Mouse (Mus musculus): ENCODE measurements around the gene Ndufs8. TPM values are rescaled to one million over a fixed set of nuclear protein-coding genes. Genes with fewer than 3 reads are reported as not detected.

The Ndufs8 gene
- polyA plus RNA-seq, 1 experiment from 2014 or later, result 371 TPM

DNA sequence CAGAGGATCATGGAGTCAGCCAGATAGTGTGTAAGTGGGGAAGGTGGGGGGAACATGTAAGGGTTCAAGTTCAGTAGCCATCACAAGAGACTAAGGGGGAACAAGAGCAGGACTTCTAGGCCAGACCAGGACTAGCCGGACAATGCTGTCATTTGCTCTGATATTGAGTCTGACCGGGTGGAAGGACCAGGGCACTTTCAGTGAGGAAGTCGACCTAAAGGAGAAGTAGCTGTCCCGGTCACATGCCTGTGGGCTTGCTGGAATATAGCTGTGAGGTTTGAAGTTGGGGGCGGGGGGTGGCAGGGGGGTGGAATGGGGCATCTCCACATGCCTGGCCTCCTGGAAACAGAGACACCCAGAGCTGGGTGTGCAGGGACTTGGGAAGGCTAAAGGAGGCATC, 2.0 kb upstream of the Ndufs8 start:
- ATAC-seq (replicated peaks; ENCODE audit: insufficient number of reproducible peaks, insufficient read depth, low FRiP score, low read depth), result no peak
- H3K27me3 ChIP-seq, result no peaks in the 10 kb centered on the region
- H3K36me3 ChIP-seq, result peaks cover 15% of the 10 kb centered on the region
- H3K4me1 ChIP-seq (replicated peaks), result peaks cover 19% of the 10 kb centered on the region
- no peaks in the 10 kb centered on the region for H3K9me3 ChIP-seq (replicated peaks)
- no peak overlapping the region for H3K27ac ChIP-seq
- no peak overlapping the region for H3K4me3 ChIP-seq
- H3K9ac ChIP-seq, result no peak overlapping the region
- H3K4me2 ChIP-seq, result no peak overlapping the region
- WGBS, result 81% methylated on average over 5 of the region's 5 CpGs

DNA sequence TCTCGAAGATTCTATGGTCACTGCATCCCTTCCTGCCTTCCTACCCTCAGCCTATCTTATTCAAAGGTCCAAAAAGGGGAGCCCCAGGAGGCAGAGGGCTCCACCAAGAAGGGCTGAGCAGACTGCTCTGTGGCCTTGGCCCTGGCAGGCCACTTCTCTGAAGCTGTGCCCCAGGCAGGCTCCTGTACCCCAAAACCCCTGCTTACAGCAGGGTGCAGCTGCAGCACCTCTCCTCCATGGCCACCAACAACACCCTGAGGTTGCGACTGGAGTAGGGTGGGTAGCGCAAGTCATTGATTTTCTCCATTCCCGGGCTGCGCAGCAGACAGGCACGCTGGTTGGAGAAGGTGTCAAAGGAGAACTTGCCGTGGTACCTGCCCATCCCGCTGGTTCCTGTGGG, 1.1 kb upstream of the Ndufs8 start:
- ATAC-seq (replicated peaks; ENCODE audit: insufficient number of reproducible peaks, insufficient read depth, low FRiP score, low read depth), result no peak
- 84% methylated on average over 8 of the region's 8 CpGs for WGBS

DNA sequence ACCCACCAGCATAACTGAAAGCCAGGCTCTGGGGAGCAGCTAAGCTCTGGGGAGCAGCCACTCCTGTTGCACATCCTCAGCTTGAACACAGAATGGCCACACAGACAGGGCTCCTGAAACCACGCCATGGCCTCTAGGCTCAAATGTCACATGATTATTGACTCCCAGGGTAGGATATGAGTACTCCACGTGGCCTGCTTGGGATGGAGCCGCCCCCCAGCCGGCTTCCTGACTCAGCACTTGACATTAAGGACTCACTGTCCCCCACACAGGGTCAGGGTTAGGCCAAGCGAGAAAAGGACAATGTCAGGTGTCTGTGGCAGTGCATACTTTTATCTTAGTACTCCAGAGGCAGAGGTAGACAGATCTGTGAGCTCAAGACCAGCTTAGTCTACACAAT, 2.4 kb downstream of the Ndufs8 start:
- no peak overlapping the region for H3K27ac ChIP-seq
- WGBS, result 74% methylated on average over 5 of the region's 5 CpGs
- H3K9me3 ChIP-seq (replicated peaks), result no peaks in the 10 kb centered on the region
- ATAC-seq (replicated peaks; ENCODE audit: insufficient number of reproducible peaks, insufficient read depth, low FRiP score, low read depth), result no peak
- H3K36me3 ChIP-seq, result peaks cover 29% of the 10 kb centered on the region
- no peak overlapping the region for H3K9ac ChIP-seq
- H3K4me3 ChIP-seq, result no peak overlapping the region
- peaks cover 45% of the 10 kb centered on the region for H3K4me1 ChIP-seq (replicated peaks)
- no peak overlapping the region for H3K4me2 ChIP-seq
- H3K27me3 ChIP-seq, result no peaks in the 10 kb centered on the region

More for the DNA sequence above, 1.1 kb upstream of the Ndufs8 start:
- peak overlapping the region; percentile 62; the same call in 1 of the 2 replicates for H3K9ac ChIP-seq
- peaks cover 19% of the 10 kb centered on the region for H3K4me1 ChIP-seq (replicated peaks)
- no peak overlapping the region; the same call in 1 of the 2 replicates for H3K27ac ChIP-seq
- H3K4me2 ChIP-seq, result peak overlapping the region; percentile 75
- H3K9me3 ChIP-seq (replicated peaks), result no peaks in the 10 kb centered on the region
- no peaks in the 10 kb centered on the region for H3K27me3 ChIP-seq
- peaks cover 24% of the 10 kb centered on the region for H3K36me3 ChIP-seq
- H3K4me3 ChIP-seq, result peak overlapping the region; percentile 76

- Histone ChIP-seq H3K4me1 (replicated peaks) (peaks cover 52% of the 10 kb centered on the region), H3K27me3 (no peaks in the 10 kb centered on the region), H3K4me2 (peak overlapping the region; percentile 92; the same call in 1 of the 2 replicates), H3K27ac (no peak overlapping the region), H3K4me3 (0 out of 2 replicates have a peak overlapping the region, but pooled peaks have one; percentile 74), H3K9me3 (replicated peaks) (no peaks in the 10 kb centered on the region), H3K9ac (0 out of 2 replicates have a peak overlapping the region, but pooled peaks have one; percentile 70), H3K36me3 (peaks cover 39% of the 10 kb centered on the region)
- no peak for ATAC-seq (replicated peaks; ENCODE audit: insufficient number of reproducible peaks, insufficient read depth, low FRiP score, low read depth)
- 78% methylated on average over 8 of the region's 8 CpGs for WGBS
Measured at GRCm38 (mm10) chr19:3907876-3908660, 4.5 kb downstream of the Ndufs8 start.

DNA sequence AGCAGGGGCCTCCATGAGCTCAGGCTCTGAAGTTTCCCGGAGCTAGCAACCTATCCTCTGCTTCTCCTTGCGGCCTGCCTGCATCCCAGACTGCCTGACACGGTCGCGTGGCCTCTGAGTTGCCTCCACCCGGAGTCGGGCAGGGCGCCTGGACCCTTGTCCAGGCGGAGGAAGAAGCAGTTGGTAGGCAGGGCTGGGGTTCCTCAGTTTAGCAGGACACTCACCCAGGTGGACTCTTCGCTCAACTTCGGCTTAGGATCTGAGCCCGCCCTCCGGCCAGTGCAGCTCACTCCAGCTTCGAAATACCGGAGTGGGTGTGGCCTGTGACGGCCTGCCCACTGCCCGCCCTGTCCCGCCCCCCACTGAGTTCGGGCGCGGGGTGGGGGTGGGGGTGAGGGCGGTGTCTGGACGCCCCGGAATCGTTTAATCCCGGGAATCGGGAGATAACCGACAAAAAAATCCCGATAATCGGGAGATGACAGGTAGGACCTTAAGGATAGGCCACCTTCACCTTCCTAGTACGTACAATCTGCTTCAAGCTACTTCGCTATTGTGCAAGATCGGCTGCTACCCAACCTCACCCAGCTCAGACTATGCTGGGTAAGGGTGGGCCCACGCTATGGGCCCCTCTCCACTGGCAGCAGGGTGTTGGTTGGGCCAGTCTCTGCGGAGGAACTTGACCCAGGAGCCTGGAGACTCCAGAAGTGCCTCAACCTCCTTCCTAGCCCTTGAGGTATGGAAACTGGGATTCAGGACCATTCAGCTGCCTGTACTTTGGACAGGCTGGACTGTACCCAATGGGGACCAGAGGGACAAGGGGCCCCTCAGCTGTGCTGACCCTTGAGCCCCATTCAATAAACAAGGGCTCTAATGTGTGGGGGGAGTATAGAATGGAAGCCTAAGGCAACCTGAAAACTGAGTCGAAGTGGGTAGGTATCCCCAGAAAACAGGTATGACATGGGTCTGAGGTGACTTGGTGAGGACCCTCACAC, 5.5 kb downstream of the Ndufs8 start, which contains the start of gene Tcirg1:
Gene Tcirg1, minus strand, starts transcription at position 339 of the 992 bp plus-strand sequence.
- peak within 1 kb of the TSS; percentile 70 for H3K9ac ChIP-seq
- H3K4me3 ChIP-seq, result peak within 1 kb of the TSS; percentile 74
- peak within 1 kb of the TSS; percentile 92 for H3K4me2 ChIP-seq
- 3% methylated on average over 36 of the region's 36 CpGs for WGBS
- H3K36me3 ChIP-seq, result peaks cover 48% of the 10 kb centered on the region
- H3K9me3 ChIP-seq (replicated peaks), result no peaks in the 10 kb centered on the region
- peak within 1 kb of the TSS; percentile 71 for H3K27ac ChIP-seq
- ATAC-seq (replicated peaks; ENCODE audit: insufficient number of reproducible peaks, insufficient read depth, low FRiP score, low read depth), result peak; percentile 88
- peaks cover 50% of the 10 kb centered on the region for H3K4me1 ChIP-seq (replicated peaks)
- H3K27me3 ChIP-seq, result no peaks in the 10 kb centered on the region

DNA sequence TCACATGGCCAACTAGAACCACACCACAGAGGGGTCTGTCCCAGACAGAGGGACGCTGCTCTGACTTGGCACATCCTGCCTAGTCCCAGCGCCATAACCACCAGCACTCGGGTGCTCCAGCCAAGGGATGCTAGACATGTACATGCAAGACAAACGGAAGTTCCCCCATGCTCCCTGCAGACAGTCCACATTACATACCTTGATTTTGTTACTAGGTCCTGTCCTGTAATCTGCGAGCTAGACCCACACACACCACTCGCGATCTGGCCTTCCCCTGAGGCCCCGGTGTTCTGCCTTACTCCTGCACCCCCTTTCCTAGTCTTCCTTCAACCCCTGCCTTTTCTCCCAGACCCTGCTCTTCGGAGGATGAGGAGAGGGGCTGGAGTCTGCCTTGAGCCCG, 6.2 kb downstream of the Ndufs8 start:
- Histone ChIP-seq H3K36me3 (peaks cover 54% of the 10 kb centered on the region), H3K4me3 (peak overlapping the region; percentile 74), H3K4me1 (replicated peaks) (peaks cover 43% of the 10 kb centered on the region), H3K9ac (peak overlapping the region; percentile 70), H3K27me3 (no peaks in the 10 kb centered on the region), H3K9me3 (replicated peaks) (no peaks in the 10 kb centered on the region), H3K27ac (peak overlapping the region; percentile 71), H3K4me2 (peak overlapping the region; percentile 92)
- 23% methylated on average over 10 of the region's 10 CpGs for WGBS
- no peak; the same call in 1 of the 2 replicates for ATAC-seq (replicated peaks; ENCODE audit: insufficient number of reproducible peaks, insufficient read depth, low FRiP score, low read depth)

DNA sequence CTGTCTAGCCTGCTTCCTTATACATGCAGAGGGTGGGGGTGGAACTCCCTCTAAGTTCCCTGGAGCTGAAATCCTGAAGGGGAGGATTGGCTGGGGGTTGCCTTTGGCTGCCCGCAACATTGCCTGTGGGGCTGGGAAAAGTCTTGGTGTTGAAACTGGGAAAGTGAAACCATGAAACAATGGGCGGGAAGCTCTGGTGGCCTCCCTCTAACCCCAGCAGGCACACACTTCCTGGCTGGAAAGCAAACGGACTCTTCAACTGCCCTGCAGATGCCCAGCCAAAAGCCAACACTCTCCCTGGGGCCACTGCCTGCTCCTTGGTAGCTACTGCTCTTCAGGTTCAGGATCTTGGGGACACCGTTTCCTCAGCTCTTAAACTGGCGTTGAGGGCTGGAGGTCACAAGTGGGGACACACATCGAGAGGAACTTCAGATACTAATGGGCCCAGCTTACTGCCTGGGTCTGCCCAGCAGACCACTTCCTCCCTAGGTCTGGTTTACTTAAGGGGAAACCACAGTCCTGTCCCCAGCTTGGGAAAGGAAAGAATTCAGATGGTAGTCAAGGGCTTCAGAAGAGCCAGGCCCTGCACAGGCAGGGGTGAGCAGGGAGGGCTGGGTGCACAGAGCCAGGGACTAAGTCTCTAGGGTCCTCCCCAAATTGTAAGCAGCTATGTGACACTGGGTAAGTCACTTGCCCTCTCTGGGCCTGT, 7.2 kb downstream of the Ndufs8 start:
- no peak for ATAC-seq (replicated peaks; ENCODE audit: insufficient number of reproducible peaks, insufficient read depth, low FRiP score, low read depth)
- Histone ChIP-seq H3K27ac (peak overlapping the region; percentile 71), H3K4me1 (replicated peaks) (peaks cover 43% of the 10 kb centered on the region), H3K4me2 (peak overlapping the region; percentile 92), H3K9me3 (replicated peaks) (no peaks in the 10 kb centered on the region), H3K4me3 (peak overlapping the region; percentile 74), H3K9ac (peak overlapping the region; percentile 70), H3K36me3 (peaks cover 47% of the 10 kb centered on the region), H3K27me3 (no peaks in the 10 kb centered on the region)
- 30% methylated on average over 6 of the region's 6 CpGs for WGBS

DNA sequence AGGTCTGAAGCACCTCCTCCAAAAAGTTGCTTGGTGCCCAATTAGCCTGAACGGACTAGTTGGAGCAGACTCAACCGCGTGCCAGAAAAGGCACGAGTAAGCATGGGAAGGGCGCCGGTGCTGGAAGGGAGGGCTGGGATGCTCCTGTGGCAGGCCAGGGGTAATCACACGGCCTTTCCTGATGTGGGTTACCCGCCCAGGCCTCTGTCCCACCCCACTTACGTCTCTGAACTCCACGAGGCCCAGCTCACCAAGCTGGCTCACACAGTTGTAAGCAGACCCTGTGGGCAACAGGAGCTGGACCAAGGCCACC, 8.3 kb downstream of the Ndufs8 start:
- H3K27ac ChIP-seq, result peak overlapping the region; percentile 71; the same call in 1 of the 2 replicates

GRCm38 (mm10) chr19:3903648-3904362, 8.8 kb downstream of the Ndufs8 start:
- Histone ChIP-seq H3K4me2 (peak overlapping the region; percentile 92; the same call in 1 of the 2 replicates), H3K9ac (no peak overlapping the region)
- WGBS, result 77% methylated on average over 25 of the region's 25 CpGs

More for the DNA sequence above, 8.3 kb downstream of the Ndufs8 start:
- H3K36me3 ChIP-seq, result peaks cover 36% of the 10 kb centered on the region
- 72% methylated on average over 10 of the region's 10 CpGs for WGBS
- no peaks in the 10 kb centered on the region for H3K9me3 ChIP-seq (replicated peaks)
- H3K4me1 ChIP-seq (replicated peaks), result peaks cover 43% of the 10 kb centered on the region
- ATAC-seq (replicated peaks; ENCODE audit: insufficient number of reproducible peaks, insufficient read depth, low FRiP score, low read depth), result no peak
- no peak overlapping the region for H3K9ac ChIP-seq
- H3K4me2 ChIP-seq, result peak overlapping the region; percentile 92
- H3K27me3 ChIP-seq, result no peaks in the 10 kb centered on the region
- H3K4me3 ChIP-seq, result peak overlapping the region; percentile 74; the same call in 1 of the 2 replicates

GRCm38 (mm10) chr19:3902966-3903365, 9.6 kb downstream of the Ndufs8 start:
- Histone ChIP-seq H3K36me3 (peaks cover 24% of the 10 kb centered on the region), H3K9me3 (replicated peaks) (no peaks in the 10 kb centered on the region), H3K9ac (no peak overlapping the region), H3K27ac (no peak overlapping the region), H3K4me3 (no peak overlapping the region), H3K4me2 (no peak overlapping the region), H3K4me1 (replicated peaks) (peaks cover 42% of the 10 kb centered on the region), H3K27me3 (no peaks in the 10 kb centered on the region)
- no peak for ATAC-seq (replicated peaks; ENCODE audit: insufficient number of reproducible peaks, insufficient read depth, low FRiP score, low read depth)
- WGBS, result 77% methylated on average over 12 of the region's 12 CpGs

More at GRCm38 (mm10) chr19:3903648-3904362, 8.8 kb downstream of the Ndufs8 start:
- Histone ChIP-seq H3K36me3 (peaks cover 31% of the 10 kb centered on the region), H3K27ac (no peak overlapping the region), H3K4me1 (replicated peaks) (peaks cover 43% of the 10 kb centered on the region), H3K9me3 (replicated peaks) (no peaks in the 10 kb centered on the region), H3K27me3 (no peaks in the 10 kb centered on the region), H3K4me3 (no peak overlapping the region)
- no peak for ATAC-seq (replicated peaks; ENCODE audit: insufficient number of reproducible peaks, insufficient read depth, low FRiP score, low read depth)
